Mouse (Mus musculus): ENCODE data around the gene Serpinb3d.

- TF ChIP-seq CHD2 (IDR thresholded peaks at IDR 0.05; ENCODE audit: low read depth, low read length): no peak
- TF ChIP-seq ZC3H11A (IDR thresholded peaks at IDR 0.05; ENCODE audit: borderline replicate concordance, low read depth, low read length): no peak
- no peak for TF ChIP-seq MAFK (IDR thresholded peaks at IDR 0.05; ENCODE audit: insufficient read depth, low read depth, low read length)
- TF ChIP-seq ZNF384 (IDR thresholded peaks at IDR 0.05; ENCODE audit: low read depth, low read length): no peak
These were observed at the start of gene Serpinb3d for GRCm38 (mm10) chr1:107083406-107083805.

All from ES-E14 (cell line).